Mouse (Mus musculus) limb, embryonic 14.5 days (tissue): Measurements from ENCODE around the gene Tmem108. TPM values are rescaled to one million over a fixed set of nuclear protein-coding genes. Genes with fewer than 3 reads are reported as not detected.

Experiments
- ATAC-seq: fragments of 200-750 bp; cut with Nextera tagmentation; 2 replicates; pipeline ENCODE4 v1.8.0; 2017; ENCODE audit warnings: low read depth, moderate number of reproducible peaks, moderate TSS enrichment; ENCODE audit not compliant: low FRiP score
- DNase-seq: peaks from one replicate; pipeline ENCODE4 v3.0.0-alpha.2; 2015; ENCODE audit warnings: low spot score
- H3K27ac ChIP-seq: fragments of 300-500 bp; sonication (generic); replicated peaks from 2 replicates; pipeline ENCODE4 v1.5.1; 2014; ENCODE audit warnings: low read depth, mild to moderate bottlenecking, low read length, moderate library complexity, mixed read lengths
- H3K27me3 ChIP-seq: fragments of 300-500 bp; sonication (generic); 2 replicates; pipeline ENCODE4 v1.6.1; 2014; ENCODE audit warnings: low read length, mixed read lengths; ENCODE audit not compliant: control insufficient read depth, insufficient read depth
- H3K36me3 ChIP-seq: fragments of 300-500 bp; sonication (generic); 2 replicates; pipeline ENCODE4 v1.6.1; 2014; ENCODE audit warnings: mild to moderate bottlenecking, low read length, moderate library complexity, mixed read lengths; ENCODE audit not compliant: control insufficient read depth, insufficient read depth
- H3K4me1 ChIP-seq: fragments of 300-500 bp; sonication (generic); 2 replicates; pipeline ENCODE4 v1.6.1; 2014; ENCODE audit warnings: antibody characterized with exemption, low read length, mixed read lengths; ENCODE audit not compliant: control insufficient read depth, insufficient read depth
- H3K4me2 ChIP-seq: fragments of 300-500 bp; sonication (generic); replicated peaks from 2 replicates; pipeline ENCODE4 v1.6.1; 2014; ENCODE audit warnings: low read depth, mild to moderate bottlenecking, low read length, moderate library complexity; ENCODE audit not compliant: severe bottlenecking
- H3K4me3 ChIP-seq: fragments of 300-500 bp; sonication (generic); replicated peaks from 2 replicates; pipeline ENCODE4 v1.5.1; 2014; ENCODE audit warnings: low read length
- H3K9ac ChIP-seq: fragments of 300-500 bp; sonication (generic); 2 replicates; pipeline ENCODE4 v1.6.1; 2014; ENCODE audit warnings: mild to moderate bottlenecking, low read depth, low read length, moderate library complexity; ENCODE audit not compliant: severe bottlenecking
- H3K9me3 ChIP-seq: fragments of 300-500 bp; sonication (generic); 2 replicates; pipeline ENCODE4 v1.6.1; 2016; ENCODE audit warnings: low read length; ENCODE audit not compliant: control insufficient read depth
- POLR2A ChIP-seq: fragments of 200-500 bp; IDR thresholded peaks from 2 replicates; pipeline ENCODE4 v1.8.0; 2012; ENCODE audit warnings: inconsistent platforms, mild to moderate bottlenecking, moderate library complexity, borderline replicate concordance; ENCODE audit not compliant: insufficient read depth, insufficient read length; ENCODE audit errors: extremely low read depth
- WGBS: fragments of 180-500 bp; shearing (Covaris S2); extraction: QIAGEN DNeasy Blood & Tissue Kit; methylation state at CpG from one replicate; pipeline ENCODE4 v1.1.7; 2014; 5-methylcytosine and 5-hydroxymethylcytosine counted together
- polyA plus RNA-seq, 2 experiments: library from polyadenylated mRNA; depleted of rRNA in 1 of 2; stranded (reverse) in 1 of 2; unstranded in 1 of 2; fragments of >200 nt; fragmentation: Nextera tagmentation in 1 of 2; extraction: Ambion mirVana in 1 of 2; gene quantifications; 2 replicates each; pipeline versions ENCODE4 v1.2.1 to v1.2.3; 2012 to 2014

Tmem108 gene
- polyA plus RNA-seq, 2 experiments: 8.9 to 14.8 TPM

DNA sequence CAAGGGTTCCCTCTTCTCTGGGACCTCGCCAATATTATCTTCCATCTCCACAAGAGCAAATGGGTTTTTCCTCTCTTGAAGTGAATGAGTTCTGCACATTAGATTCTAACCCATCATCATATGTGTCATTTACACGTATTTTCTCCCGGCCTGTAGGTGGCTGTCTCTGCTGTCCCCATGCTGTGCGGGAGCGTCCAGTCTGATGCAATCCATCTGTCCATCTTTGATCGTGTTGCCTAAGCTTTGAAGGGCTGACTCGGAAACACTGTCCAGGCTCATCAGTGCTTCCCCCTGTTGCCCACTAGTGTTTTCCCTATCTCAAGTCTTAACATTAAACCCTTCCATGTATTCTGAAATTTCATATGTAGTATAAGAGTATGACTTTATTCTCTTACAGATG, 36.1 kb downstream of the Tmem108 start:
- no peak for TF ChIP-seq POLR2A
- no peaks in the 10 kb centered on the region; the same call in 1 of the 2 replicates for H3K27me3 ChIP-seq
- no peaks in the 10 kb centered on the region for H3K36me3 ChIP-seq
- no peak overlapping the region for H3K4me2 ChIP-seq
- no peak overlapping the region for H3K27ac ChIP-seq
- H3K4me1 ChIP-seq: no peaks in the 10 kb centered on the region
- 90% methylated on average over 7 of the region's 7 CpGs for WGBS
- no peak for DNase-seq
- ATAC-seq: no peak
- H3K4me3 ChIP-seq: no peak overlapping the region
- no peak overlapping the region for H3K9ac ChIP-seq
- H3K9me3 ChIP-seq: no peaks in the 10 kb centered on the region

DNA sequence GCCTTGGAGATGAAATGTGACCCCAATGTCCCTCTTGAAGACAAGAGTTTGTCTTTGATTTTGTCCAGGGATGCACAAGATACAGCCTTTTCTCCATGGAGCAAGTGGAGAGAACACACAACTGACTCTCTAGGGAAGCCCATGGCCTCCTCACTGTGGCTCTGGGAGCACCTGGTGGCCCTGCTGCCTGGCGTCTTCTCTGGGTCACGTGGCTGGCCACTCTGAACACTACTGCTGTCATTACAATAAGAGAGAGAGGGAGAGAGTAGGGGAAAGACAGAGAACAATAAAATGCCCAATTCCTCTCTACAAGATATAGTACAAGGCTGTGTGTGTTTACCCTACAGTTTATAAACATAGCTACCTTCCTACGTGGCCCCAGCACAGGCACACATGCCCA, 40.2 kb downstream of the Tmem108 start:
- Histone ChIP-seq H3K4me3 (no peak overlapping the region), H3K4me1 (no peaks in the 10 kb centered on the region), H3K36me3 (no peaks in the 10 kb centered on the region), H3K4me2 (no peak overlapping the region), H3K9me3 (no peaks in the 10 kb centered on the region), H3K27me3 (no peaks in the 10 kb centered on the region), H3K27ac (no peak overlapping the region), H3K9ac (no peak overlapping the region)
- TF ChIP-seq POLR2A: no peak
- DNase-seq (no peak), ATAC-seq (no peak)
- 77% methylated on average over 3 of the region's 3 CpGs for WGBS

DNA sequence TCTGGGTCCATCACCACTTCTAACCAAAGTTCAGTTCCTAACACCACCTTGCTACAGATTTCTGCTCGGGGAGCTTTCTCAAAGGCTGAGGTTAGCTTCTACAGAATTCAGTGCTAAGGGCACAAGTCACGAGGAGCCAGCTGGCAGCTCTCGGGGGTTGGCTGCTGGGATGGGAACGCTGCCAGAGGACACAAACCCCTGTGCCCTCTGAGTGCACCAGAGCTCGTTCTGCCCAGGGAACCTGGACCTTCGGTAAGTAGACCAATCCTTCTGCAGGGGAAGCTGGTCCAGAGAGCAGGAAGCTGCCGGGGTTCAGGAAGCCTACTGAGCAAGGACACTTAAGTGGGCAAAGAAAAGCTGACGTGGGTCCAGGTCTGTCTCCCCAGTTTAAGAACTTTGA, 40.6 kb downstream of the Tmem108 start:
- H3K27ac ChIP-seq: no peak overlapping the region
- no peaks in the 10 kb centered on the region for H3K27me3 ChIP-seq
- no peak overlapping the region for H3K4me3 ChIP-seq
- no peaks in the 10 kb centered on the region for H3K9me3 ChIP-seq
- H3K36me3 ChIP-seq: no peaks in the 10 kb centered on the region
- ATAC-seq (no peak), DNase-seq (no peak)
- no peak overlapping the region for H3K9ac ChIP-seq
- H3K4me2 ChIP-seq: no peak overlapping the region
- TF ChIP-seq POLR2A: no peak
- H3K4me1 ChIP-seq: no peaks in the 10 kb centered on the region
- WGBS: 89% methylated on average over 8 of the region's 8 CpGs

DNA sequence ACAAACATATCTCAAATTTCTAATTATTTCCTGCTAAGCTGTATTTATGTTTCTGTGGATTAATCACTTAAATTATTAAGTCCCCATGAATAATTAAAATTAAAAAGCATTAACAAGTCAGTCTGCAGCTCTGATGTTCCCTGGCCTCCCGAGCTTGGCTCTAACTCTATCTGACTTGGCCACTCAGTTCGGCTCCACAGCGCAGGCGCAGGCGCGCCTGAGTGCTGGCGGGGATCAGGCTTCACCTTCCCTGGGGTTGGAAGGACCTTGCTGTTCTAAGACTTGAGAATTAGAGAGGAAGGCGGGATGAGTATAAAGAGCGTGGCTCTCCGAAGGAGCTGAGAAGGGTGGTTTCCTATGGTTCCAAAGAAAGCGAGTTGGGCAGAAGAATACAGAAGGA, 41.6 kb downstream of the Tmem108 start:
- ATAC-seq (no peak), DNase-seq (no peak)
- no peak overlapping the region for H3K4me3 ChIP-seq
- 88% methylated on average over 11 of the region's 11 CpGs for WGBS
- no peaks in the 10 kb centered on the region for H3K9me3 ChIP-seq
- H3K27me3 ChIP-seq: no peaks in the 10 kb centered on the region
- H3K9ac ChIP-seq: no peak overlapping the region
- H3K36me3 ChIP-seq: no peaks in the 10 kb centered on the region
- H3K27ac ChIP-seq: no peak overlapping the region
- H3K4me2 ChIP-seq: no peak overlapping the region
- TF ChIP-seq POLR2A: no peak
- no peaks in the 10 kb centered on the region for H3K4me1 ChIP-seq

DNA sequence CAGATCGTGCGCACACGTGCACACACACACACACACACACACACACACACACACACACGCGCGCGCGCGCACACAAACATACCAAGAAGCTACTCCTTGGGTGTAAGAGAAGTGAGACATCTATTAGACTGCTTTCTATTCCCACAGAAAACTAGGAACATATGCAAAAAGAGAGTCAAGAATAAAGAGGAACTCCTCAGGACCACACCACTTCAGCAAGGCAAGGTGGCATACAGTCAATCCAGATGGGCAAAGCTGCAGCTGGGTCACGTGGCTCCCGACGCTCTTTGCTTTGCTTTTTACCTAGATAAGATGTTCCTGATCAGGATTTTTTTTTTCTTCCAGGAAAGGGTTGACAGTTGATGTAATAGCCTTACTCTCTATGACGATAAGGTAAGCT, 45.6 kb downstream of the Tmem108 start:
- Histone ChIP-seq H3K4me1 (no peaks in the 10 kb centered on the region), H3K27me3 (no peaks in the 10 kb centered on the region), H3K9ac (no peak overlapping the region), H3K36me3 (no peaks in the 10 kb centered on the region), H3K27ac (no peak overlapping the region), H3K4me2 (no peak overlapping the region), H3K4me3 (no peak overlapping the region), H3K9me3 (no peaks in the 10 kb centered on the region)
- DNase-seq (no peak), ATAC-seq (no peak)
- WGBS: 92% methylated on average over 13 of the region's 13 CpGs
- no peak for TF ChIP-seq POLR2A

DNA sequence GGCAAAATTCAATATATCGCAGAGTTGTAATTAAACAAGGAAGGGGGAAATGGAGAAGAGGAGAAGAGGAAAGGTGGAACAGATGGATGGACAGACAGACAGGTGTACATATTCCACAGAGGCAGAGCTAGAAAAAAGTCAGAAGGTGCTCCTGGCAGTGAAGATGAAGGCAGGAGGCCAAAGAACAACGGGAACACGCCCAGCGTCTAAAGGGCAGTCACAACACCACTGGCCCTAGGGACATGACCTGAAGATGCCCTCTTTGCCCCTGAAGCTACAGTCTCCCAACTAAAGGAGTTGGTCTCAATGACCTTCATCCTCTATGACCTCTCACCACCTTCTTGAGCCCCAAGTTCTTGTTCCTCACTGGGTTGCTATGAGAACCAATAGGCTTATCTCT, 46.3 kb downstream of the Tmem108 start:
- H3K4me2 ChIP-seq: no peak overlapping the region
- no peaks in the 10 kb centered on the region for H3K9me3 ChIP-seq
- no peak for TF ChIP-seq POLR2A
- no peaks in the 10 kb centered on the region for H3K4me1 ChIP-seq
- H3K9ac ChIP-seq: no peak overlapping the region
- DNase-seq (no peak), ATAC-seq (no peak)
- no peak overlapping the region for H3K27ac ChIP-seq
- WGBS: 100% methylated on average over 4 of the region's 4 CpGs
- H3K4me3 ChIP-seq: no peak overlapping the region
- no peaks in the 10 kb centered on the region for H3K36me3 ChIP-seq
- H3K27me3 ChIP-seq: no peaks in the 10 kb centered on the region
